Mouse (Mus musculus) thymus, adult 2 months (tissue): Measurements from ENCODE around the gene Dlgap1. TPM values are rescaled to one million over a fixed set of nuclear protein-coding genes. Genes with fewer than 3 reads are reported as not detected.
A peak's percentile ranks its signal among the peaks of the same experiment; 100 is the strongest.

Experiments used
- DNase-seq: peaks from one replicate; pipeline ENCODE4 v3.0.0; 2021
- H3K27ac ChIP-seq: fragments of 200-500 bp; 2 replicates; pipeline ENCODE4 v1.5.1; 2012; ENCODE audit warnings: low read length, control low read depth; ENCODE audit not compliant: control insufficient read depth, insufficient read depth
- H3K27me3 ChIP-seq: fragments of 200-500 bp; 2 replicates; pipeline ENCODE4 v1.6.1; 2012; ENCODE audit warnings: mild to moderate bottlenecking, low read length, moderate library complexity, mixed read lengths; ENCODE audit not compliant: control insufficient read depth, insufficient read depth
- H3K36me3 ChIP-seq: fragments of 200-500 bp; 2 replicates; pipeline ENCODE4 v1.6.1; 2012; ENCODE audit warnings: mild to moderate bottlenecking, low read length, moderate library complexity; ENCODE audit not compliant: control insufficient read depth, insufficient read depth
- H3K4me1 ChIP-seq: fragments of 200-500 bp; replicated peaks from 2 replicates; pipeline ENCODE4 v1.6.1; 2012; ENCODE audit warnings: low read length; ENCODE audit not compliant: control insufficient read depth, insufficient read depth
- H3K4me3 ChIP-seq: fragments of 200-500 bp; 2 replicates; pipeline ENCODE4 v1.5.1; 2012; ENCODE audit warnings: mild to moderate bottlenecking, low read length, control low read depth, moderate library complexity; ENCODE audit not compliant: control insufficient read depth, insufficient read depth
- CTCF ChIP-seq: fragments of 200-500 bp; IDR thresholded peaks from 2 replicates; pipeline ENCODE4 v1.5.1; 2012; ENCODE audit warnings: mild to moderate bottlenecking, control low read depth, low read length, moderate library complexity, borderline replicate concordance; ENCODE audit not compliant: control insufficient read depth, poor library complexity, insufficient read depth; ENCODE audit errors: extremely low read depth
- POLR2A ChIP-seq: fragments of 200-500 bp; IDR thresholded peaks from 2 replicates; pipeline ENCODE4 v1.6.1; 2012; ENCODE audit warnings: mild to moderate bottlenecking, low read length, control low read depth, moderate library complexity; ENCODE audit not compliant: control insufficient read depth, poor library complexity, insufficient read depth; ENCODE audit errors: extremely low read depth
- WGBS: fragments of 180-500 bp; shearing (Covaris S2); methylation state at CpG from one replicate; pipeline ENCODE4 v1.1.7; 2018; 5-methylcytosine and 5-hydroxymethylcytosine counted together
- polyA plus RNA-seq: library from polyadenylated mRNA; depleted of rRNA; stranded (reverse); fragments of >200 nt; gene quantifications from 2 replicates; pipeline ENCODE4 v1.2.3, GENCODE M21; 2012

Dlgap1 gene
- polyA plus RNA-seq, 1 experiment = 0.32 TPM

- 0 out of 2 replicates have a peak, but pooled peaks cover 3% of the 10 kb centered on the region for H3K4me1 ChIP-seq
- H3K27ac ChIP-seq = peak within 1 kb of the TSS; percentile 45; the same call in 1 of the 2 replicates
- no peaks in the 10 kb centered on the region for H3K36me3 ChIP-seq
- TF ChIP-seq CTCF (no peak), POLR2A (no peak)
- H3K27me3 ChIP-seq = no peaks in the 10 kb centered on the region
- under 1% methylated on average over 29 of the region's 29 CpGs for WGBS
- DNase-seq = peak; percentile 52
- H3K4me3 ChIP-seq = peak within 1 kb of the TSS; percentile 83
Observed at GRCm38 (mm10) chr17:70853436-70853905, 884.6 kb downstream of the Dlgap1 start, which contains the start of gene Tgif1. Tgif1 (minus strand) TSS chr17:70853546.

DNA sequence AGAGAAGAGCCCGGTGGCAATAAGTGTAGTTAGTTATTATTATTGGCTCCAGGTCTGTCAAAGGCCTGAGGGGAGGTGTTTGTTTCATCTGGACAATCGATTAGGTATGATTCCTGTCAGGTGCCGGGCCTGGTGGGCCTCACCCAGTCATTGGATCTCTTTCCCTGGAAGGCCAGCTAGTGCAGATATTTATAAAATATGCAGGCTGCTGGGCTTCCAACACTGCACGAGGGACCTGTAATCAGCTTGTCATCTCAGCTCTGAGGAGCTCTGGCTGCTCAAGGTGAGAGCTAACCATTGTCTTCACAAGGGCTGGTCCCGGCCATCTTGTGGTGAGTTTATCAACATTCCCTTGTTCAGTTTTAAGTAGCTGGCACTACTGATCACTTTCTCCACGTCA lies 885.1 kb downstream of the Dlgap1 start:
- DNase-seq = no peak
- Histone ChIP-seq H3K4me1 (no peaks in the 10 kb centered on the region), H3K4me3 (no peak overlapping the region), H3K27ac (no peak overlapping the region), H3K27me3 (no peaks in the 10 kb centered on the region), H3K36me3 (no peaks in the 10 kb centered on the region)
- TF ChIP-seq POLR2A (no peak), CTCF (no peak)
- 59% methylated on average over 6 of the region's 6 CpGs for WGBS

DNA sequence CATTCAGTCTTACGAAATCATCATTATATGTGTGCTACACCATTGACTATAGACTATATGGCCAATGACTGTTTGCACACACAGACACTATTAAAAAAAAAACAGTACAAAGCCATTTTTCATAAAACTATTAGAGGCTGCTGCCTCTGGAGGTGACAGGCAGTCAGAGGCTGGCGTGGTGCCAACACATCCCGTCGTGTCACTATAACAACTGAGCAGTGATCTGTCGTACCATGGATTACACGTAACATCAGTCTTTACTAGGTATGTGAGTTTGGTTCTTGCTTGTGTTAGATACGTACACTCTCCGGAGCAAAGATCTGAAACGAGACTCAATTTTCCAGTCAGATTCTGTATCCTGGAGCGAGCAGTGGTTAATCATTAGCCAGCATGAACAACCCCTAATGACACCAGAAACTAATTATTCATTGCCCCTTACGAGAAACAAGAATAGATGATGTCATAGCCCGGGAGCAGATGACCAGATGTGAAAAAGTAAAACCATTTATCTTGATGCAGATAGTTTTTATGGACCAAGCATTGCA lies 888.1 kb downstream of the Dlgap1 start:
- 90% methylated on average over 12 of the region's 12 CpGs for WGBS
- no peak for TF ChIP-seq CTCF
- TF ChIP-seq POLR2A = no peak

GRCm38 (mm10) chr17:70858814-70859213 lies 889.9 kb downstream of the Dlgap1 start:
- WGBS = 95% methylated on average over 4 of the region's 4 CpGs
- Histone ChIP-seq H3K4me1 (no peaks in the 10 kb centered on the region), H3K27me3 (no peaks in the 10 kb centered on the region), H3K4me3 (no peak overlapping the region), H3K27ac (no peak overlapping the region), H3K36me3 (no peaks in the 10 kb centered on the region)
- TF ChIP-seq POLR2A (no peak), CTCF (no peak)
- DNase-seq = no peak

More for the DNA sequence above, 888.1 kb downstream of the Dlgap1 start:
- Histone ChIP-seq H3K36me3 (no peaks in the 10 kb centered on the region), H3K4me3 (no peak overlapping the region), H3K4me1 (no peaks in the 10 kb centered on the region), H3K27ac (no peak overlapping the region), H3K27me3 (no peaks in the 10 kb centered on the region)
- no peak for DNase-seq

DNA sequence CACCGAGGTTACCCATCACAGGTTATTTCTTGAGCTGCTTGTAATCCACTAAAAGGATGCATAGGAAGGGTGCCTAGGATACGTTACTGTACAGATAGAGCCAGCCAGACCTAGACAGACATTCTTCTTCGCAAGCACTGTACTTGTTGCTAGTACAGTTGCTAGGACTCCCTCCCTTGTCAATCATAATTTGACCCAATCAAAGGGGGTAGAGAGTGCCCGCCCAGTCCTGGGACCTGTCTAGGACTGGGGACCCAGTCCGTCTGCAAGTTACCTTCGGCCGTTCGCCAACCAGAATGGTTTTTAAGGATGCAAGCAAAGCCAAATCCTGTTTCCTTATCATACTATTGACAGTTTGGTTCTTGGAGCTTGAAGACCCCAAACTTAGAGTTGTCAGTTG lies 895.2 kb downstream of the Dlgap1 start:
- Histone ChIP-seq H3K27ac (no peak overlapping the region), H3K36me3 (no peaks in the 10 kb centered on the region), H3K27me3 (no peaks in the 10 kb centered on the region), H3K4me3 (no peak overlapping the region), H3K4me1 (no peaks in the 10 kb centered on the region)
- no peak for DNase-seq
- WGBS = 99% methylated on average over 8 of the region's 8 CpGs
- TF ChIP-seq CTCF (no peak), POLR2A (no peak)

DNA sequence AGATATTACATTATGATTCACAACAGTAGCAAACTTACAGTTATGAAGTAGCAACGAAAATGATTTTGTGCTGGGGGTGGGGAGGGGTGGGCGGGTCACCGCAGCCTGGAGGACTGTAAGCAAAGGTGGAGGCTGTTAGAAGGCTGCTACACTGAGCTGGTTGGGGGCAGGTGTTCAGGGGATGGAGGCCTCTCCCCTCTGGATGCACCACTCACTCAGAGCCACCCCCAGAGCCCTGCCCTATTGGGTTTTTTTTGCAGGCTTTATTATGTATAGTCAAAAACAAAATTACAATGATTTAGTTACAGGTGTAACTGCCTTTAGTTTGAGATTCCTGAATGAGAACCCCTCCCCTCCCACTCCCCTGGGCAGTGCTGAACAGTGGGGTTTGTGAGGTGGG lies 895.8 kb downstream of the Dlgap1 start:
- no peak overlapping the region for H3K27ac ChIP-seq
- WGBS = 92% methylated on average over 3 of the region's 3 CpGs
- no peak overlapping the region for H3K4me3 ChIP-seq
- no peaks in the 10 kb centered on the region for H3K36me3 ChIP-seq
- no peaks in the 10 kb centered on the region for H3K27me3 ChIP-seq
- TF ChIP-seq CTCF (no peak), POLR2A (no peak)
- no peak for DNase-seq
- no peaks in the 10 kb centered on the region for H3K4me1 ChIP-seq

DNA sequence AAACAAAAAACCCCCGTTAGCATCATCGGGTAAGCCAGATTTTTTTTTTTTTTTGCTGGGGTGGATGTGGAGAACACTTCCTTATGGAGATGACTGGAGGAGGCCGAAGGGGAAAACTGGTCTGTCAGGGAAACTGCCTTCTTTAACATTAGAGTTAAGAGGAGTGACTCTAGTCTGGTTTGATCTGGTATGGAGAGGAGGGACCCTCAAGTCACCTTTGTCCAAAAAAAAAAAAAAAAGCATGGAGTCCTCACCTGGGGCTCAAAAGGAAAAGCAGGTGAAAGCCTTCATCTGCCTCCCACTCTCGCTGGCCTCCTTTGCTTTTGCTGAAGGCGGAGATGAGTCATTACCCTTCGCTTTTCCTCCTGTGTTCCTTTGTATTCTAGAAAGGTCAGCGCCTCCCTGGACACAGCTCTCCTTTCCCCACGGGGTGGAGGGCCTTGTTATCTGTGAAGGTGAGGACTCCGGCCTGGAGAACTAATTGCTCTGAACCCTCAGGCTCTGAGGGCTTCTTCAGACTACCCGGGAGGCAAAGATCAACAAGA lies 896.3 kb downstream of the Dlgap1 start:
- no peak overlapping the region for H3K27ac ChIP-seq
- no peak for DNase-seq
- H3K27me3 ChIP-seq = no peaks in the 10 kb centered on the region
- TF ChIP-seq CTCF (no peak), POLR2A (no peak)
- H3K36me3 ChIP-seq = no peaks in the 10 kb centered on the region
- H3K4me1 ChIP-seq = no peaks in the 10 kb centered on the region
- 90% methylated on average over 10 of the region's 10 CpGs for WGBS
- H3K4me3 ChIP-seq = no peak overlapping the region
